9 mouse cellular contexts compared by ENCODE assay signal in the genomic region with DNA sequence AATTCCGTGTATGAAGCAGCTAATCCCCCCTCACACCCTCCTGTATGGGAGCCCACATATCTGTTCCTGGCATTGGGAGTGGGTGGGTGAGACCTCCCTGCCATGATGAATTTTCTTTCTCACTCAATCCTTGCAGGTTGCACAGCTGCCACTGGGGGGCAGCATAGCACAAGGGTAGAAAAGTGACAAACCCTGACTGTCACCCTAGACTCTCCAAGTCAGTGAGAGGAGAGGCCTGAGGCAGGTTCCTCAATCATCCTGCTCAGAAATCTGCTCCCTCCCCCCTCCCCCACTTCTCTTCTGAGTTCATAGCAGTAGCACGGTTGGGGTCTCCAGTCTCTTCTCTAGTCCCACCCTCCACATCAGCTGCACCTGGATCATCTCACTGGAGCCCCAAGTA. TPM values are rescaled to one million over a fixed set of nuclear protein-coding genes. Genes with fewer than 3 reads are reported as not detected.
DNase-seq lines count a peak whose midpoint lies in the region; ATAC-seq and TF ChIP-seq lines count a peak whose summit lies in the region.
"Had no signal": no experiment of that assay in that cellular context is flagged by ENCODE, and none has a peak within 500 bp of the region (broad histone marks: within the 10 kb centered on the region; RNA-seq: fewer than 3 reads in every experiment).

No protein-coding gene starts in this region.

- no peak for TF ChIP-seq EP300 in stomach, postnatal 0 days (optimal IDR thresholded peaks at IDR 0.05)

- 21% methylated on average over 2 of the region's 2 CpGs for WGBS in embryonic facial prominence, embryonic 11.5 days
- WGBS in kidney, postnatal 0 days: 11% methylated on average over 2 of the region's 2 CpGs
- 18% methylated on average over 2 of the region's 2 CpGs for WGBS in liver, embryonic 11.5 days
- 14% methylated on average over 2 of the region's 2 CpGs for WGBS in stomach, postnatal 0 days

- TF ChIP-seq CTCF in kidney, postnatal 0 days (IDR thresholded peaks at IDR 0.05; ENCODE audit: low read depth): peak; percentile 87
- peak; percentile 92 for TF ChIP-seq CTCF in stomach, postnatal 0 days (IDR thresholded peaks at IDR 0.05; ENCODE audit: low read depth)

- H3K4me3 ChIP-seq in embryonic facial prominence, embryonic 11.5 days (ENCODE audit: low read depth, low read length): no peak overlapping the region
- H3K4me3 ChIP-seq in kidney, postnatal 0 days (replicated peaks; ENCODE audit: low read depth, low read length): no peak overlapping the region
- H3K4me3 ChIP-seq in liver, embryonic 11.5 days (ENCODE audit: low read depth, low read length): no peak overlapping the region
- H3K4me3 ChIP-seq in stomach, postnatal 0 days (ENCODE audit: low read depth, low read length): no peak overlapping the region
- H3K4me3 ChIP-seq: embryonic facial prominence, embryonic 15.5 days had no signal

- no peaks in the 10 kb centered on the region for H3K4me1 ChIP-seq in embryonic facial prominence, embryonic 11.5 days (ENCODE audit: control insufficient read depth, insufficient read depth, low read length)
- H3K4me1 ChIP-seq in kidney, postnatal 0 days (replicated peaks; ENCODE audit: insufficient read depth, low read length): no peaks in the 10 kb centered on the region
- no peaks in the 10 kb centered on the region for H3K4me1 ChIP-seq in liver, embryonic 11.5 days (replicated peaks; ENCODE audit: control insufficient read depth, insufficient read depth, low read length)
- no peaks in the 10 kb centered on the region for H3K4me1 ChIP-seq in stomach, postnatal 0 days (replicated peaks; ENCODE audit: control insufficient read depth, insufficient read depth)

- ATAC-seq in embryonic facial prominence, embryonic 11.5 days (replicated peaks; ENCODE audit: insufficient number of reproducible peaks, low FRiP score, low TSS enrichment, low read depth): 0 out of 2 replicates have a peak, but pooled peaks have one; percentile 57
- ATAC-seq in kidney, postnatal 0 days (replicated peaks; ENCODE audit: low FRiP score, low read depth): peak; percentile 27
- peak; percentile 57 for ATAC-seq in liver, embryonic 11.5 days (replicated peaks; ENCODE audit: low FRiP score)
- peak; percentile 34; the same call in 1 of the 2 replicates for ATAC-seq in stomach, postnatal 0 days (ENCODE audit: low FRiP score, low TSS enrichment)

- H3K27ac ChIP-seq in embryonic facial prominence, embryonic 11.5 days (replicated peaks; ENCODE audit: low read depth, low read length): no peak overlapping the region
- no peak overlapping the region for H3K27ac ChIP-seq in kidney, postnatal 0 days
- no peak overlapping the region for H3K27ac ChIP-seq in liver, embryonic 11.5 days (ENCODE audit: low read depth, low read length)
- H3K27ac ChIP-seq in stomach, postnatal 0 days (replicated peaks): no peak overlapping the region
- H3K27ac ChIP-seq: embryonic facial prominence, embryonic 15.5 days had no signal

- no peaks in the 10 kb centered on the region for H3K9me3 ChIP-seq in embryonic facial prominence, embryonic 11.5 days (replicated peaks; ENCODE audit: control insufficient read depth, low read length)
- H3K9me3 ChIP-seq in kidney, postnatal 0 days (replicated peaks; ENCODE audit: low read length): no peaks in the 10 kb centered on the region
- H3K9me3 ChIP-seq in liver, embryonic 11.5 days (ENCODE audit: control insufficient read depth, low read length): no peaks in the 10 kb centered on the region
- H3K9me3 ChIP-seq in stomach, postnatal 0 days (ENCODE audit: control insufficient read depth, low read length): no peaks in the 10 kb centered on the region
- H3K9me3 ChIP-seq: embryonic facial prominence, embryonic 15.5 days had no signal

- no peaks in the 10 kb centered on the region for H3K27me3 ChIP-seq in embryonic facial prominence, embryonic 11.5 days (ENCODE audit: control insufficient read depth, insufficient read depth, low read length)
- H3K27me3 ChIP-seq in kidney, postnatal 0 days (ENCODE audit: insufficient read depth, low read length): no peaks in the 10 kb centered on the region
- H3K27me3 ChIP-seq in liver, embryonic 11.5 days (replicated peaks; ENCODE audit: control insufficient read depth, insufficient read depth, low read length): no peaks in the 10 kb centered on the region
- no peaks in the 10 kb centered on the region for H3K27me3 ChIP-seq in stomach, postnatal 0 days (ENCODE audit: control insufficient read depth, insufficient read depth, low read length)
- H3K27me3 ChIP-seq: embryonic facial prominence, embryonic 15.5 days had no signal

- no peaks in the 10 kb centered on the region; the same call in 1 of the 2 replicates for H3K36me3 ChIP-seq in embryonic facial prominence, embryonic 11.5 days (replicated peaks; ENCODE audit: control insufficient read depth, insufficient read depth, low read depth, low read length)
- peaks cover 28% of the 10 kb centered on the region for H3K36me3 ChIP-seq in kidney, postnatal 0 days (ENCODE audit: insufficient read depth, low read length)
- peaks cover 18% of the 10 kb centered on the region for H3K36me3 ChIP-seq in liver, embryonic 11.5 days (ENCODE audit: control insufficient read depth, insufficient read depth, low read length)
- peaks cover 3% of the 10 kb centered on the region; the same call in 1 of the 2 replicates for H3K36me3 ChIP-seq in stomach, postnatal 0 days (ENCODE audit: control insufficient read depth, insufficient read depth, low read length)
- H3K36me3 ChIP-seq: embryonic facial prominence, embryonic 15.5 days had no signal

- peak; percentile 74 for DNase-seq in CD4-positive helper T cell, adult 2 months (ENCODE audit: low read depth, low spot score)
- DNase-seq in adrenal gland, postnatal 25 days: peak; percentile 78
- peak; percentile 87 for DNase-seq in embryonic facial prominence, embryonic 11.5 days (ENCODE audit: low spot score)
- DNase-seq in heart, adult 9 months (ENCODE audit: low spot score in 2 of 2): peak; percentile 57 to 72
- peak; percentile 70 for DNase-seq in kidney, postnatal 0 days (ENCODE audit: low spot score)
- peak; percentile 61 for DNase-seq in liver, embryonic 11.5 days (ENCODE audit: low spot score)
- peak; percentile 51 to 69 for DNase-seq in natural killer cell, adult 2 months (ENCODE audit: low spot score in 2 of 2)
- DNase-seq in stomach, postnatal 0 days (ENCODE audit: low spot score): peak; percentile 73

- H3K4me2 ChIP-seq in embryonic facial prominence, embryonic 11.5 days (ENCODE audit: low read depth, low read length): no peak overlapping the region
- H3K4me2 ChIP-seq in kidney, postnatal 0 days (ENCODE audit: low read length): no peak overlapping the region
- H3K4me2 ChIP-seq in liver, embryonic 11.5 days: no peak overlapping the region
- H3K4me2 ChIP-seq in stomach, postnatal 0 days (replicated peaks; ENCODE audit: low read depth): no peak overlapping the region
- H3K4me2 ChIP-seq: embryonic facial prominence, embryonic 15.5 days had no signal

- no peak overlapping the region for H3K9ac ChIP-seq in embryonic facial prominence, embryonic 11.5 days (replicated peaks; ENCODE audit: low read length)
- no peak overlapping the region for H3K9ac ChIP-seq in kidney, postnatal 0 days (ENCODE audit: low read depth, low read length)
- no peak overlapping the region for H3K9ac ChIP-seq in liver, embryonic 11.5 days (ENCODE audit: low read depth, low read length)
- no peak overlapping the region for H3K9ac ChIP-seq in stomach, postnatal 0 days (ENCODE audit: low read length)
- H3K9ac ChIP-seq: embryonic facial prominence, embryonic 15.5 days had no signal

RNA-seq across cellular contexts. Expression of gene Gpr68, which starts 28.1 kb away (rescaled TPM):
- 1.00 and 1.6 TPM in 2 replicates for total RNA-seq in adrenal gland, postnatal 25 days (2021)
- 0.07 and 0.08 TPM in 2 replicates for polyA plus RNA-seq in embryonic facial prominence, embryonic 11.5 days (2014; fragmentation: Nextera tagmentation; extraction: Ambion mirVana)
- 0.36 and 0.57 TPM in 2 replicates for polyA plus RNA-seq in kidney, postnatal 0 days (2015; fragmentation: Nextera tagmentation; extraction: Ambion mirVana)
- 0.10 and 0.17 TPM in 2 replicates for polyA plus RNA-seq in liver, embryonic 11.5 days (2014; fragmentation: Nextera tagmentation; extraction: Ambion mirVana)
- polyA plus RNA-seq in stomach, postnatal 0 days (2015; fragmentation: Nextera tagmentation; extraction: Ambion mirVana): 0.44 and 0.48 TPM in 2 replicates
